Mouse (Mus musculus) cerebellum, adult 9-10 months (tissue): ENCODE measurements around the gene Dhx15.

Experiments used
- DNase-seq: peaks from one replicate; pipeline ENCODE4 v3.0.0; 2022

Dhx15 gene

GRCm38 (mm10) chr5:52141936-52142335 is 48.4 kb downstream of the Dhx15 start:
- DNase-seq = no peak

GRCm38 (mm10) chr5:52138819-52139218 is 51.5 kb downstream of the Dhx15 start:
- no peak for DNase-seq

DNA sequence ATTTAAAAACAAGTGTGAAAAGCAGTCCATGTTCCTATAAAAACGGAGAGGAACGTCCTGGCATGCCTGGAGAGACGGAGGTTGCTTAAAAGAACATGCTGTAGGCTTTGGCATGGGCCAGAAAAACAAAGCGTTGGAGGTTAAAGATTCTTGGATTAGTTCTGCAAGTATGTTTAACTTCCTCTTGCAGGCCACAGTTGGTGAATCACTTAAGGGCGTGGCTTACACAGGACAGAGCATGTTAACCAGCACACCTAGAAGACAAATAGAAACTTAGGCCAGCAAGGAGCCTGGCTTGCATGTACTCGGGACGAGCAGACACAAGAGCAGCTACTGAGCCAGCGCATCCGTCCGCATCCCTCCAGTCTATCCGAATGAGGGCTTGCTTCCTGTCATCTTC is 52.2 kb downstream of the Dhx15 start:
- no peak for DNase-seq

DNA sequence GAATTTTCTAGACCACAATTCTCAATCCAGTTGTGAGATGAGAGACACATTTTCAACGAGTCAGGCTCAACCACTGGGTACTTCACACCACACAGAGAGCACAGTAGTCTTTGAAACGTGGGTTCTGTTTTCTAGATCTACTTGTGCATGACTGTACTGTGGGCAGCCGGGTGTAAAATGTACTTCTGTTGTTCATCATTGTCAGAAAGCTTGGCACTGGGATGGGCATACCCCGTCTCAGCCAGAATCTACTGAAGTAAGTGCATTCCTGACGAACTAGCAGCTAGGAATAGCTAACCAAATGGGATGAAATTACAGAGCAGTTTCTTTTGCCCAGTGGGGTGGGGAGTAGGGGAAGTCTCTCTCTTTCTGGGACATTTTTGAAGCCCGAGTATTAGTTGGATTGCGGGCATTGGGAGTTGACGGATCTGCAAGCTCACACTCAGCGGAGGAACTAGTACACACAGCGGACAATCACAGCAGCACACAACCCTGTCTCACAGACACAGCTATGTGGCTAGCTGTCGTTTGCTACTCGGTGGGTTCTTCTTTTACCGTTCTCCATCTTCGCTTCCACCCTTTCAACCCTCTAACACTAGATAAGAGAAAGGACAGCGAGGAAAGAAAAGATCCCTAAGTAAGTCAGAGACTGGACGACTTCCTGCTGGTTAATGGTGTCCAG is 54.7 kb downstream of the Dhx15 start:
- DNase-seq = no peak

DNA sequence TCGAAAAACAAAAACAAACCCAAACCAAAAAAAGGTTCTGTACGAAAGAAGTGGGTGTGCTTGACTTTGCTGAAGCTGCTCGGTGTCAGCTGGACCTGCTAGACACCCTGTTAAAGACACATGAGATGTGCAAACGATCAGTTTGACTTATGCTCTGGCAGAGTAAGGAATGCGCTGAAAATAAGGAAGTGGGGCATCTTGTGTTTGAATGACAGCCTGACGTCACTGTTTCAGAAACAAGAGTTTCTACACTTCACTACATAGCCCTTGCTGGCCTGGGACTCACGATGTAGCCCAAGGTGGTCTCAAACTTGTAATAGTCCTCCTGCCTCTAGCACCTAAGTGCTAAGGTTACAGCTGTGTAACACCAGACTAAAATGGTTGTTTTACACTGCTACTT is 57.5 kb downstream of the Dhx15 start:
- no peak for DNase-seq

DNA sequence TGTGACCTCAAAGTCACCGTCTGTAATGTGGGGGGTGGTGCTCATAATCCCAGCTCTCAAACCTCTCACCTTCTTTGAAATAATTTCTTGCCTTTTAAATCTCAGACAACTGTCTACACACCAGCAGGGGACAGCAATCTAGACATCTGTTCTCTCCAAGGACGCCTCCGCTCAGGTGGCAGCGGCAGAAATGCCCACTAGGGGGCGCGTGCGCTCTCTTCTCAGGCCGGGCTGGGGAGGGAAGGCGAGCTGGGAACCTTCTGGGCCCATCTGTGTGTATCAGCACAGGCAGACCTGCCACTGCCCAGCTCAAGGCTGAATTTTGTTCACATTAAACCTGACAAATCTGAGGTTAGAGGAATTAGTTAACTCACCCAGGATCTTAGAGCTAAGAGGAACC is 58.2 kb downstream of the Dhx15 start:
- DNase-seq = peak; percentile 68

- no peak for DNase-seq
These were observed 58.9 kb downstream of the Dhx15 start for GRCm38 (mm10) chr5:52131389-52131788.

DNA sequence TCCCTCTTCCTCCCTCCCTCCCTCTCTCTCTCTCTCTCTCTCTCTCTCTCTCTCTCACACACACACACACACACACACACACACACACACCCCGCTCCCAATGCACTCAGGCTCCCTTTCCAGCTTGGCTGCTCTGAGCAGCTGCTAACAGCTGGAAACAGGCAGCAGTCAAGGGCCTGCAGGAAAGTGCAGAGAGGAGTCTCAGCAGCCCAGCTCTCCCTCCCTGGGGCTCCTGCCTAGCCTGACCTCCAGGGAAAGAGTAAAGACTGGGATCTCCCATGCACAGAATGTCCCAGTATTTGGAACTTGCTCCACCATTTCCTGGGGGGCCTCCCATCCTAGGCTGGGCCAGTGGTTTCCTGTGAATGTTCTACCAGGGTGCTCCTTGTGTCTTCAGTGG is 59.8 kb downstream of the Dhx15 start:
- DNase-seq = no peak

- no peak for DNase-seq
These were observed 64.1 kb downstream of the Dhx15 start for GRCm38 (mm10) chr5:52126263-52126662.

DNA sequence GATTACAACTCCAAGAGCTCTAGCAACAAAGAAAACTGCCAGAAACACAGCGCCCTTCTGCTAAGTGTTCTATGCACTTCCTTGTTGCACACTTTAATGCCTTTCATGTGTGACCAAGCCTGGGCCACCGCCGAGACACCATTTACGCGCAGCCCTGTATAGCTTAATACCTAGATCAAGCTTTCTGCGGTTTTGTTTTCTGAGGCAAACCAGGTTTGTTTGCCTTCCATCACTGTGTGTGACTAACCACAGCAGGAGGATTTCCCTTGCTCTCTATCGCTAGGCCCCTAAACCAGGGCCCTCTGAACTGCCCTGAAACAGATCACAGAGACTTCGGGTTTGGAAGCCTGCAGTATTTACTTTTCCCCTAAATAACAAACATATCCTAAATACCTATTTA is 64.5 kb downstream of the Dhx15 start:
- no peak for DNase-seq

DNA sequence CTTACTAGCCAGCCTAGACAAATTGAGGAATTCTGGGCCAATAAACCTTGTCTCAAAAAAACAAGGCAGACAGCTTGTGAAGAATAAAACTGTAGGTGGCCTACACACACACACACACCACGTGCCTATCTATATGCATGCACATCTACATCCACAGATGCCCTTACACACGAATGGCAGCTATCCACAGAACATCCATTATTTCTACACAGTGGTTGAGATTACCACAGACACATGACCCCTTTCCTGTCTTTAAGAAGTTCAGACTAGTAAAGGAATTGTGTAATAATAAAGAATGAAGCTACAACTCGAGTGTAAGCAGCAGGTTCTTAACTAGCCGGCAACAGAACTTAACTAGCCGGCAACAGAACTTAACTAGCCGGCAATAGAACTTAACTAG is 68.2 kb downstream of the Dhx15 start:
- no peak for DNase-seq

DNA sequence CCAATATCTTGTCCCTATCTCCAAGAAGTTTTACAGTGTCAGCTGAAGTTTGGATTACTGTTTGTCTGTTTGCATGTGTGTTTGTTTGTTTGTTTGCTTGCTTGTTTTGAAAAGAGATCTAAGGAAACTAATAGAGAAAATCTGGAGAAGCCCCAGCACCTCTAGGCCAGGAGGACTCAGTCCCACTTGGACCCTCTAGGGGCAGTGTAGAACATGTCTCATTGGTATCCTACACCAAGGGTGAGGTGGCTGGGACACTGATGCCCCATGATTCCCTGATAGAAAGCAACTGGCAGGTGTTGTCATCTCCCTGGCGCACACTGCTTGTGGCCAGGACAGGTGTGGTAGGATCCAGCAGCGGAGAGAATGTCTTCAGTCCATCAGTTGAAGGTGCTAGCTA is 70.5 kb downstream of the Dhx15 start:
- DNase-seq = no peak

GRCm38 (mm10) chr5:52119192-52119591 is 71.1 kb downstream of the Dhx15 start:
- no peak for DNase-seq

- no peak for DNase-seq
These were observed 72.5 kb downstream of the Dhx15 start for GRCm38 (mm10) chr5:52117829-52118228.

DNA sequence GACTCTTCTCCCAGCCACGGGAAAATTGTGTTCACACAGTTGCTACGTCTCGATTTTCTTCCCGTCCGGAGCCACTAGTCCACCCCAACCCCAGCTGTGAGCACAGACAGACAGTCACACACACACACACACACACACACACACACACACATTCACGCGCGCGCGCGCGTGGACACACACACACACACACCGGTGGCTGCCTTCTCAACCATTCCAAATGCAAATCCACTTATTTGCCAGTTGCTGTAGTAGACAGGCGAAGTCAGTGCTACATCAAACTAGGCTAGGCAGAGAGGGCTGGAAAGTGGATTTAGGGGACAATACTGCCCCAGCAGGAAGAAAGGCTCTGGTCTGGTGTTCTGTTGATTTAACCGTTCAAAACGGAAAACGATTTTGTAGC is 73.9 kb downstream of the Dhx15 start:
- DNase-seq = no peak

DNA sequence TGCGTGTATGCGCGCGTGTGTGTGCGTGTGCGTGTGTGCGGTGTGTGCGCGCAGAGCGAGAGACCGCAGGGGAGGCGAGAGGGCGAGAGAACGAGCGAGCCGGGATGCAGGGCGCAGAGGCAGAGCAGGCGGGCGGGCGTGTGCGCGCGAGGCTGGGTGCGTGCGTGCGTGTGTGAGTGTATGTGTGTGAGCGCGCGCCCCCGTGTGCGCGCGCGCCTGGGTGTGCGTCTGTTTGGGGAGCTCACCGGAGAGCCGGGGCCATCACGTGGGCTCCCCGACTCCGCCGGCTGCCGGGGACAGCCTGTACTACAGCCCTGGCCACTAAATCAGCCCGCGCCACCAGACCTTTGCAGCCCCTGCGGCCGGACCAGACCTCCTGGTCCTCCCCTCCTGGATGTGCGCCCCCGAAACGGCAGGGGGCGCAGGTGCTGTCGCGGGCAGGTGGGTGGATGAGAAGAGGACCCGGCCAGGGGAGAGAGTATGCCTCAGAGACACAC is 74.4 kb downstream of the Dhx15 start:
- peak; percentile 91 for DNase-seq

DNA sequence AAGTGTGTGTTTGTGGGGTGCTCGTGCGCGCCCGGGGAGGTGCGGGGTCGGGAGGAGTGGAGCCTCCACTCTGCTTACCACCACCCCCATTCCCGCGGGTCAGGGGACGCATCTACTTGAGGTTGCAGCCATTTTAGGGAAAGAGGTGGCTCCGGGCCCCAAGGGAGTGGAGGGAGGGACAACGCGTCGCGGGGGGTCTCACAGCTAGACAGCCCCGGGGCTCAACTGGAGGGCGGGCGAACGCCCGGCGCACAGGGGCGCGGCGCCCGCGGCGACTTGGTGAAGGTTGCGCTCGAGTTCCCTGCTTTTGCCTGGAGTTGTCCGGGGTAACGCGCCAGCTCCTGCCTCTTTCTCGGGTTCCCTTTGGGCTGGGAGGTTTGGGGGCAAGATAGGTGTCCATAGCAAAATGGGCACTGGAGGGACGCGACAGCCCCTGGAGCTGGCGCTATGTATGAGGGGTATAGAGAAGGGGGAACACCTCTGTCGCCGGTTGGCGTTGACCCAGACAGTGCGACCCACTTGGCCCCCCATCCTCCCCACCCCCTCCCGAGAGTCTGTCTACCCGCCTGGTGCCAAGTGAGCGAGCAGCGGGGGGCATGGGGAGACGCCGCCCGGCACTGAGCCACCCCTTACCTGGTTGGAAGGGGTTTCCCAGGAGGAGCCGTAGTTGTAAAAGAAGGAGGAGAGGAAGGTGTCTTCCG is 75.4 kb downstream of the Dhx15 start:
- DNase-seq = peak; percentile 60

GRCm38 (mm10) chr5:52113851-52114731 is 76.2 kb downstream of the Dhx15 start:
- peak; percentile 65 for DNase-seq

- peak; percentile 51 for DNase-seq
These were observed 77.1 kb downstream of the Dhx15 start for GRCm38 (mm10) chr5:52112953-52113841.

DNA sequence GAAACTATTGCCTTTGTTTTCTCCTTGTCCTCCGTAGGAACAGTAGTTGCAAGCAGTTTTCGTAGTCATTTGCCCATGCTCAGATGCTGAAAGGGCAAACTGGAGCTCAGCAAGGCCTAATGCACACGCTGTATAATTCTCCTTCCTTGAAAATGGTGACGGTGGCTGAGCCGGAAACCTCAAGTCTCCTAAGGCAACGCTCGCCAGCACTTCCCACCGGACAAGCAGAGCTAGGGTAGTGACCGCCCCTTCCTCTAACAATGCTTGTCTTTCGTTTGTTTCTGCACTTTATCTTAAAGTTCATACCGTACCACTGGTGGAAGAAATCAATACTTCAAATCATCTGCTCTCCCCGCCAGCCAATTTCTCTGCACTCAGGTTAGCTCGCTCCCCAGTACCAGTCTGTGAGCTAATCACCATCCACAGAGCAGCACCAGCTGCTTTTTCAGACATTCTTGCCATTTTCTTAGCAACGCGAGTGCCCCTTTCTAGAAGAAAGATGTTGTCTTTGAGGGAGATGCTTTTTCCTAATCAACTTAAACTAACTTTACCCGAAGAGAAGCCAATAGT is 78.0 kb downstream of the Dhx15 start:
- DNase-seq = no peak

DNA sequence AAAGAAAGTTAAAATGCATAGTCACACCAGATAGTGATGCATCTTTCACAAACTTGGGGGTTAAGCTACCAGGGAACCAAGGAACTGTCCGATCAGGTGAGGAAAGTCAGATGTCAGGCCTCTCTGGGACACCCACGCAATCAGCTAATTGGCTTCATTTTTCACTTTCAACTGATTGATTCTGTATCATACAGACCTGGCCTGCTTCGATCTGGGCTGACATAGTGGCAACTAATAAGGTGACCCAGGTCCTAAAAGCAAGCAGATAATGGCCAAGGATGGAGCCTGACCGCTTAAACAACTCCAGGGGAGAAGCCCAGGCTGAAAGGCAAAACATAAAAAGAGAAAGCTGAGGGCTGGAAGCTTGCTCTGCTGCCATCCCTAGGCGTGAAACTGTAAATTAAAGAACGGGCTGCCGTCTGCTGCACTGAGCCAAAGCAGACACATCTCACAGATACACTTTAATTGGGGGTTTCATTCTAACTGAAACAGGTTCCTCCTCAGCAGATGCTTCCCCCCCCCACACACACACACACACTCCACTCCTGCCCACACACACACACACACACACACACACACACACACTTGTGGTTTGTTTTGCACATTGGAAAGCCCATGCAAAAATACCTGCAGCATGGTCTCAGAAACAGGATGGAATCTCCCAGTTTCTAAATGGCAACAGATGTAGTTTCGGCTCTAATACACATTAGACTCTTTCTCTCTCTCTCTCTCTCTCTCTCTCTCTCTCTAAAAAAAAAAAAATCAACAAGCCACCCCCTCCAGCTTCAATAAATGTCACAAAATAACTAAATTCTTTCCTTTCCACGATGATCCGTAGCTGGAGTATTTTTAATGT is 79.3 kb downstream of the Dhx15 start:
- no peak for DNase-seq
